Mouse (Mus musculus): ENCODE results near the gene Dach1. TPM values are rescaled to one million over a fixed set of nuclear protein-coding genes. Genes with fewer than 3 reads are reported as not detected.
A peak's percentile ranks its signal among the peaks of the same experiment; 100 is the strongest.

Gene Dach1
- total RNA-seq, 2 experiments from 2014 or later = 8.6 to 18.0 TPM

DNA sequence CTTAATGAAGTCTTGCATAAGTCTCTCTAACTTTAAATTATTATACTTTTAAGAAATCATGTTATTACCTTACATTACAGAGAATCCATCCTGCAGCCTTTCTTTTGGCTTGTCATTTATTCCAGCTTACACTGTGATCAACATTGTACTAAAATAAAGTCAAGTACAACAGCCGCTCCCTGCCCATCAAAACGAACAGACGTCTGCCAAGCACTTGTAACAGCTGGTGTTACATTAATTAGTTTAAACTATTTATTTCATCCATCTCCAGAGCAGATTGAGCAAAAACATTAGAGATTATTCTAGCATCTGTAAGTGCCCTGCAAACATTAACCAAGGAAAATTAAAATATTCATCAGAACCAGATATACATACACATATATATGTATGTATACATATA is 311.2 kb downstream of the Dach1 start:
- ATAC-seq (replicated peaks; ENCODE audit: poor library complexity) = no peak

DNA sequence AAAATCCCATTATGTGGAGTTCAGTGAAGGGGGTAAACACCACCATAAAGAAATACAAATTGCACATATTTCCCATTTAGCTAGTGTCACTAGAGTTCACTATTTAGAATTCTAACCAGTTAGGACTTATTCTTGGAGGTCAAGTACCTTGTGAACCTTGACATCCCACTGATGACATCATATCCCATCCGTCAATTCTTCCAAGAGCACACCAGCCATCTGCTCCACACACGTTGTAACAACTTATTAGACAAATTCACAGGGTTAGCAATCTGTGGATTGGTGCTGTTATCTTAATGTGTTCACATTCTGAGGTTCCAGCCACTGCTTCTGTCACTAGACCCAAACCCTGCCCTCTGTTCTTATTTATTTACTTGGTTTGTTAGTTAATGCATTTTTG is 312.3 kb downstream of the Dach1 start:
- no peak for ATAC-seq (replicated peaks; ENCODE audit: poor library complexity)

DNA sequence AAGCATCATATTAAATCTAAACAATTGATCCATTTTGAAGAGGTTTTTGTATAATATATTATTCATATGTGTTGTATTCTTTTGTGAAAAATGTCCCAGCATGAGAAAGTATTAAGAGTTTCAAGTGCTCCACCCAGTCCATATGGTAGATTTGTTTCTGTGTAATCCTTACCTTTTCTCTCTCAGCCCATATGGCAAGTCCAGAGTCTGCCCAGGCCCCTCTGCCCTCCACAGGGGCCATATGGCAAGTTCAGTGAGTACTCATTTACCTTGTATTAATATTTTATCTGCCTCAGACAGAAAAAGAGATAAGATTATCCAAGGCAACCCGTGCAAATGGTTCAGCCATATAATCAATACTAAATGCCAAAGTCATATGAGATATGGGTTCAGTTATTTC is 314.2 kb downstream of the Dach1 start:
- no peak for ATAC-seq (replicated peaks; ENCODE audit: poor library complexity)

DNA sequence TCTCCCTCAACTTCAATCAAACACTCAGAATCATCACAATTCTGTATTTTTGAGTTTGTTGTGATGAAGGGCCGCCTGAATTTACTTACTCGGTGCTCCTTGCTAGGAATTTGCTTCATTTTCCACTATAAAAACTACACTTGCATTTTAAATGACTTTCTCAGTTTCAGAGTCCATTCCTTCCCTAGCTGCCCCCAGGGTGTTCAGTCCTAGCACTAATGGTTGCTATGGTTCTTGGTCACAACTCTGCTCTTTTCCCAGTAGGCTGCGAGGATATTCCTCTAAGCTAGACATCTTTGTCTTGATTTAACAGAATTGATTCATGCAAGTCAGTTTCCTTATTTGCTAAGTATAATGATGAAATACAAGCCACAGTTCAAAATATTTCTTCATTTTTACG is 319.1 kb downstream of the Dach1 start:
- ATAC-seq (replicated peaks; ENCODE audit: poor library complexity) = no peak

DNA sequence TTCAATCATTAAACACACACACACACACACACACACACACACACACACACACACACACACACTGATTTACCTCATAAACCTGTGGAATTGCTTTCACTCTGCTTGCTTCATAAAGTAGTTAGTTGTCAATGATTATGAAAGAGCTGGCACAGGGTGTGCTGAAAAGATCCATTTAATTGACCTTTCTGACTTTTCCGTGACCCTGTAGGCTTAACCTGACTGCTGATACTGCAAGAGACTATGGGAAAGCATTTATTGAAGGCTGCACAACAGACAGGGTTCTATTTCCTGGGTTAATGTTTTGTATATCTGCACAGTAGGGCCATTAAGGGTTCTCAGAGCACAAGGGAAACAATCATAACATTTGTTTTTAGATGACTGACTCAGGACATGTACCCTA is 321.9 kb downstream of the Dach1 start:
- ATAC-seq (replicated peaks; ENCODE audit: poor library complexity) = no peak

DNA sequence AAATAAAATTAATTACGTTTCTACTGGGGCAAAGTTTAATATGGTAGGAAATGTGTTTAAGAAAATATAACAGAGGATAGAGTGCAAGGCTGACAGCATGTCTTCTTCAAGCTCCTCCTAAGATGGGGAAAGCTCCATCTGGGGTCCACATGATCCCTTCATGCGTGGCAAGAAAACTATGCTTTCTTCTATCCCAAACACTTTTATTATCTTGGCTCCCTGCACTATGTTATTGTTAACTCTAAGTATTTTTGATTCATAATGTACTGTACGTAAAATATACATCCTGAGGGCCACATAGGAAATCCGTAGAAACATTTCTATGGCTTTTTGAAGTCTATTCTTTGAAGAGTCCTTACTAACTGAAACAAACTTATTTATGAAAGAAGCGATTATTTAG is 330.3 kb downstream of the Dach1 start:
- ATAC-seq (replicated peaks; ENCODE audit: poor library complexity) = no peak

DNA sequence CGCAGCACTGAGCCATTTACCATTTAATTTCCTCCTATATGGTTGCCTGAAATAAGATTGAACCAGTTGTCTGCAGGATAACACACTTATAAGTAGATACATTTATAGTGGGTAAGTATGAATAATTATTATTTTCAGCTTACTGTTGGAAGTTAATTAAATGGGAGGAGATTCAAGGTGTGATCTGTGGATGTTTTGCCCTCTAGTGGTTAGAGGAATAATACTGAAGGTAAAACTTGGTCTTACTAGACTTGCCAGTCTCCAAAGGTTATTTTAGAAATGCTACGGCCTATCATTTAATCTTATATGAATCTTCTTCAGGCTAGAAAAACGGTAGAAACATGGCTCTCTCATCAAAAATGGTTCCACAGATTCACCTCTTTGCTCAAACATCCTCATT is 339.7 kb downstream of the Dach1 start:
- peak; percentile 54; the same call in 1 of the 2 replicates for ATAC-seq (replicated peaks; ENCODE audit: poor library complexity)

DNA sequence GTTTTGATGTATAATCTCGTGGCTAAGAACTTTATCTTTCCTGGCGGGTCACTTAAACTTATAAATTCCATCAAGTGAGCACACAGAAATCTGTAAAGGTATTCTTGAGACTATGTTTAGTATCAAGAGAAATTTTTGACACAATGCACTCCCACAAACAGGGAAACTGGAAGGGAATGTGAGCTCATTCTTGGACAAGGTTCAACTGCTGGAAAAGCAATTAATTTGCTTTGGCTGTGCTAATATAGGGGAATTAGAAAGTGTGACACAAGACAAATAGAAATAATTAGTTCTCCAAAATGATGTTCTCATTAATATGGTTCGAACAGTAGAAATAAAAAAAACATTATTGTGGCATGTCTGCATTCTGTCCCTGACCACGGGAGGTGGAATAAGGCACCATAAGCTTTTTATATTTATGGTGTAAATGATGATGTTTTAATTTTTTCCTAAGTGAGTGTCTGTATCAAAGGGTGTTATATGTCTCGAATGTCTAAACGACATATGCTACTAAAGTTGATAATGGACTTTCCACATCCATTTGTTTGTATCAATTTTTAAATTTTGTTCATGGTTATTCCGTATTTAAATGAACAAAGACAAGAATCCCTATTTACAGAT is 354.9 kb downstream of the Dach1 start:
- ATAC-seq (replicated peaks; ENCODE audit: poor library complexity) = no peak

DNA sequence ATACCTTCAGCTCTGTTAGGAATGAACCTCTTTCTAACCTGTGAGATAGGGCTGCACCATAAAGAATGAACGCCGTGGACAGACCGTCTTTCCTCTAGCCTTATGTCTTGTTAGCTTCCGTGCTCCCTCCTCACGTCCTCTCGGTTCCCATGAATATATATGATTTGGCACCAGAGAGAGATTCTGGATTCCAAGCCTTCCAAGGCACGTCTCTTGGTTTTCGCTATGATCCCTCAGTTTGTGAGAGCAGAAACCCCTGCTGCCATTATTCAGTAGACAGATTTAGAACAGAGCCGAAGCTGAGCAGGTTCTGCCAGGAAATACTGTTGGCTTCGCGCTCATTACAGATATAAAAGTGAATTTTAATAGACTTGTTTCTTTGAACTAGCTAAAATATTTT is 356.0 kb downstream of the Dach1 start:
- ATAC-seq (replicated peaks; ENCODE audit: poor library complexity) = no peak

DNA sequence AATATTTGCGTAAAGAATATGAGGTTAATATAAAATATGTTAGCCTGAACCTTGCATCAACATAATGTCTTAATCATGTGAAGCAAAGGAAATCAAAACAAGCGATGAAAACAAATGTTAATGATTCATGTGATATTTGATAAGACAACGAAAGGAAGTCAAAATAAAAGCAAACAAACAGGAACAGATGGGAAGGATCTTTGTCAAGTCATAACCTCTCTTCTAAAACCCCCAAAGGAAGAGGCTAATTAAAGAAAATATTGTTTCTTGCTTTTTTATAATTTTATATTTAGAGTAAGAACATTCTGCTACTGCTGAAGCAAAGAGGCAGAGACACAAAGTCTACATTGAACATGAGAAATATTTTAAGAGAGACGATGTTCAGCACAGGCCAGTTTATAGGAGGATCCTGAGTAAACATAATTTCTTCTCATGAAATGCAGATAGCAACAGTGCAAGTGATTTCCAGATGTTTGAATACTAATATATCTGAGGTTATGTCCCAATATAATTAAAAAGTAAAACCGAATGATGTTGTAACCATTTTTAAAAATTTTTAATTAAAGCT is 374.1 kb downstream of the Dach1 start:
- no peak for ATAC-seq (replicated peaks; ENCODE audit: poor library complexity)

DNA sequence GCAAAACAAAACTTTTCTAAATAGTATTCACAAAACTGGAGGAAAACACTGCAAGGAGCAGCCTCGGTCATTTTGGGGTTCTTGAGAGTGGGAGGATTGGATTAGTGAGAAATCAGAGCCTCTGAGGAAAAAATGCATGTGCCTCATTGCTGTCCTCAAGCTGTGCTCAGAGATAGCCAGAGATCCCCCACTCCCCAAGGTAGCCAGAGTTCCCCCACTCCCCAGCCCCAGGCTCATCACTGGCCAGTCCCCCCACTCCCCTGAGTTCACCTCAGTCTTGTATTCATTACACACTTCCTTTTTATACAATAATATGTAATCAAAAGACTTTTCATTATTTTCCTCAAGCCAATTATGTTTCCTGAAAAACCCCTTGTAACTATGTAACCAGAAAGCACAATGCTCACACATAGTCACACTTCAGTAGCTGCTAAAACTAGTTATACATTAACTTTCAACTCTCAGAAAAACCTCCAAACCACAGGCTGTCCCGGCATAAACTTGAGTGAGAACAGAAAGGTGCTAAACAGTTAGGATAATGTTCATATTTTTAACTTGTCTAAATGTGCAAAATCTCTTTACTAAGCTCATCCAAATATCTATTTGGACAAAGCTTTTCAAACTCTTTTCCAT is 395.3 kb downstream of the Dach1 start:
- no peak for ATAC-seq (replicated peaks; ENCODE audit: poor library complexity)

DNA sequence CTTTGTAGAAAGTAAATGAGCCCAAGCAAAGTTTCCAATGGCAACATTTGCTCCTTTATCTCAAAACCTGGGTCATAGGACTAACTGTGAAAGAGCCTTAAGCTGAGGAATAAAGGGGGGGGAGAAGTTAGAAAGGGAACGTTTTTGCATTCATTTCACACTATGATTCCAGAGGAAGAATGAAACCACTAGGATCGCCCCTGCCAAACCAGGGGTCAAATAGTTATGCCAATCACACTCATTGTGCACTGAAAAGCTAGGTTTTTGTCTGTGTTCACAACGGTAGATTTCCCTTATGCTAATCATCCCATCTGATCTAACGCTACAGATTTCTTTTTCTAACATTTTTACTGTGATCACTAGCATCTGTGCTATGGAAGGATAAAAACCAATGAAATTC is 415.2 kb downstream of the Dach1 start:
- no peak for ATAC-seq (replicated peaks; ENCODE audit: poor library complexity)

DNA sequence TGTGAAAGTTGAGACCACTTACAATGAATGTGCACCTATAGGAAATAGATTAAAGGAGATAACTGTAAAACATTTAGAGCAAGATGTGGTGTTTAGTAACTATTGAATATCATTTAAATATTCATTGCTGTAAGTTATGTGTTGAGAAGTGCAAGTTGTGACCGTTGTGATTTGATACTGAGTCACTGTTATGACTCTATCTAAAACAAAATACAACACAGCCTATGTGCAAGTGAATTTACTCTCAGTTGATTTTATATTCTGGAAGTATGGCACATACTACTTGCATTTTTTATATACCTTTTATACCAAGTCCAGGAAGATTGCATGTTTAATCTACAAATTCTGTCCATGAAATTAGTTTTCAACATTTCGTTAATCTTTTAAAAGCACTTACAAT is 415.6 kb downstream of the Dach1 start:
- ATAC-seq (replicated peaks; ENCODE audit: poor library complexity) = no peak

DNA sequence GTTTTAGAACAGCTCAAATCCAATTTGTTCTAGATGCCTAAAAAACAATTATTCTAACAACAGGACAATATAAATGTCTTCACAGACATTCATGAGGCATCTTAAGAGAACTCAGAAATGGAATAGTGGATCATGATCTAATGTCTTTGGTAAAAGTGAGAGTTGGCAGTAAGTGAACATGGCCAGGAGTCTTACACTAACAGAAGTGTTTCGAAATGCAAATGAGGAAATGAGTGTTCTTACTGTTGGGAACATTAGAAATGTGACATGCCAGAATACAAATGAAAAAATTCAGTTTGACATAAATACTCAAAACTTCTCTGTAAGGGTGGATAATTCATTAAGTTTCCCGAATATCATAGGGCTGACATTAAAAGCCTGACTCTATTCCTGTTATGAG is 426.3 kb downstream of the Dach1 start:
- ATAC-seq (replicated peaks; ENCODE audit: poor library complexity) = peak; percentile 55

DNA sequence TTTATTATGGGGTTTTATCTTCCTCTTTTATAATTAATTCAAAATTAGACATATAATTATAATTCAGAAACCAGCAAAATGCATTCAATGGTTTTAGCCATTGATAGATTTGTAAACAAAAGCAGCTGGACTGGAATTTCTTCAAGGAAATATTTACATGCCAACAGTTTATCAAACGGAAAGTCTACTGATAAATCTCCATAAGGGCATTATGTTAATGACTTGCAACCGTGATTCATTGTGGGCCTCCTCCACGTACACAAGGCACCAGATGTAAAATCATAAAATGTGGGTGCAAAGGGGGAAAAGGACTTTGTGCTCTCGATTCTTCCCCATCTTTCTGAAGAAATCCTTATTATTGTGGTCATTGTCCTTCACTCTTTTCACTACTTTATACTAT is 426.8 kb downstream of the Dach1 start:
- no peak for ATAC-seq (replicated peaks; ENCODE audit: poor library complexity)

Measured in megakaryocyte progenitor cell, adult 5-6 weeks (primary cell).